Mouse (Mus musculus) right cerebral cortex, postnatal 36 days (tissue): Measurements from ENCODE around the gene Gm45015.
"Not testable (repeated sequence)": the region's sequence is repeated elsewhere in the genome, so short reads cannot be mapped to it uniquely, and the experiment has no call there.

Source experiments
- DNase-seq, 2 experiments: peaks; one replicate each; pipeline ENCODE4 v3.0.0; 2022; ENCODE audit warnings: low spot score in 2 of 2, mixed read lengths in 1 of 2

Gm45015 gene

GRCm38 (mm10) chrX:73336740-73337139 is at the start of gene Gm45015:
Gene Gm45015, minus strand, starts transcription at chrX:73336840.
- DNase-seq: no peak

GRCm38 (mm10) chrX:73384924-73385323 is 48.3 kb upstream of the Gm45015 start:
- no peak for DNase-seq

- no peak for DNase-seq
These were observed 47.8 kb upstream of the Gm45015 start for GRCm38 (mm10) chrX:73384419-73384818.

- DNase-seq: no peak
These were observed 26.7 kb upstream of the Gm45015 start for GRCm38 (mm10) chrX:73363291-73363690.

GRCm38 (mm10) chrX:73356719-73357118 is 20.1 kb upstream of the Gm45015 start:
- no peak for DNase-seq

- DNase-seq: no peak
These were observed 19.5 kb upstream of the Gm45015 start for GRCm38 (mm10) chrX:73356163-73356562.

- DNase-seq: no peak
These were observed 7.7 kb upstream of the Gm45015 start for GRCm38 (mm10) chrX:73344346-73344745.

GRCm38 (mm10) chrX:73343802-73344201 is 7.2 kb upstream of the Gm45015 start:
- DNase-seq: no peak

- no peak for DNase-seq
These were observed 6.5 kb upstream of the Gm45015 start for GRCm38 (mm10) chrX:73342941-73343735.

- peak; percentile 32 to 39 for DNase-seq
These were observed 5.8 kb upstream of the Gm45015 start, which contains the start of gene Zfp275 for GRCm38 (mm10) chrX:73342483-73342895. Gene Zfp275, plus strand, starts transcription at chrX:73342621.

GRCm38 (mm10) chrX:73342068-73342467 is 5.4 kb upstream of the Gm45015 start:
- no peak for DNase-seq

- DNase-seq: no peak
These were observed 4.8 kb upstream of the Gm45015 start for GRCm38 (mm10) chrX:73341473-73341872.

- no peak for DNase-seq
These were observed 3.1 kb downstream of the Gm45015 start for GRCm38 (mm10) chrX:73333548-73333947.

GRCm38 (mm10) chrX:73327215-73327614 is 9.4 kb downstream of the Gm45015 start:
- DNase-seq: no peak

GRCm38 (mm10) chrX:73321029-73321428 is 15.6 kb downstream of the Gm45015 start:
- DNase-seq: no peak

- no peak for DNase-seq
These were observed 24.1 kb downstream of the Gm45015 start for GRCm38 (mm10) chrX:73312522-73312921.

GRCm38 (mm10) chrX:73295745-73296144 is 40.9 kb downstream of the Gm45015 start:
- DNase-seq: not testable (repeated sequence)

- not testable (repeated sequence) for DNase-seq
These were observed 43.8 kb downstream of the Gm45015 start, which contains the start of the genes Xlr5a and Xlr5c for GRCm38 (mm10) chrX:73292876-73293275. Gene Xlr5a, minus strand, starts transcription at chrX:73292976. Gene Xlr5c, minus strand, starts transcription at chrX:73292976.
